Mouse (Mus musculus) small intestine, adult 2 months (tissue): ENCODE measurements around the gene Magi1.

Experiments used
- CTCF ChIP-seq: fragments of 200-500 bp; IDR thresholded peaks from 2 replicates; pipeline ENCODE4 v1.5.1; 2012; ENCODE audit warnings: low read depth, mild to moderate bottlenecking, control low read depth, inconsistent platforms, low read length, moderate library complexity, mixed read lengths; ENCODE audit not compliant: insufficient replicate concordance, insufficient read length; ENCODE audit errors: extremely low read depth
- POLR2A ChIP-seq: fragments of 200-500 bp; IDR thresholded peaks from 2 replicates; pipeline ENCODE4 v1.6.1; 2012; ENCODE audit warnings: low read depth, mild to moderate bottlenecking, control low read depth, inconsistent platforms, low read length, moderate library complexity

DNA sequence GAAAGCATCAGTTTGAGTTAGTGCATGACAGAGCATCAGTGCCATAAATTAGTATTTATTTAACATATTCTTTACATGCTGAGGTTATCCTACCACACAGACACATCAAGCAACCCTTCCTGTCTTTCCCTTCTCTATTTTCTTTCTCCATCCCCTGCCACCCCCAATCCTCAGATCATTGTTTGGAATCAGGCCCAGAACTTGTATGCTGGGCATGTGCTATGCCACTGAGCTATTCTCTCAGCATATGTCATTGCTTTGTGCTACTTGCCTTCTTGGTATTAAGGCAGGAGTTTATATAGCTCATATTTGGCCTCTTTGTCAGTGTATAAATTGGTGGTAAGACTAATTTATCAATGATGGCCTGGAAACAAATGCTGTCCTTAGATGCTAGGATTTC lies 494.0 kb downstream of the Magi1 start:
- TF ChIP-seq CTCF (no peak), POLR2A (no peak)
